In the genomic region with DNA sequence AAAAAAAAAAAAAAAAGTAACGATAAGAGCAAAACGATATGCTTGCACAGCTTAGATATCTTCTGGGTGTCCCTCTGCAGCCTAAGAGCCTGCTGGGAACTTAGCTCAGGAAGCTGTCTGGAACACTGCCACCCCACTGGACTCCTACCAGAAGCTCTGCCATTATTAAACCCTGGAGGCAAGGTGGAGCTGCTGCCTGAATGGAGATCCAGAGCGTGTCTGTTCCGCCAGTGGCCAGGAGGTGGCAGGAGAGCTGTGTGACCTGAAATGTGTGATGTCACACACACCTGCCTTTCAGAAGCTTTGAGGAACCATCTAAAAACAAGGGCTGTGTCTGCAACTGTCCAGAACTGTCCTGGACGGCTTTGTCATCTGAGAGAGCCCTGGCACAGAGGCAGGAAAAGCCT, we compare ENCODE assay signal across 9 mouse cellular contexts. TPM values are rescaled to one million over a fixed set of nuclear protein-coding genes. Genes with fewer than 3 reads are reported as not detected.
DNase-seq lines count a peak whose midpoint lies in the region; ATAC-seq and TF ChIP-seq lines count a peak whose summit lies in the region.
"Had no signal": no experiment of that assay in that cellular context is flagged by ENCODE, and none has a peak within 500 bp of the region (broad histone marks: within the 10 kb centered on the region; RNA-seq: fewer than 3 reads in every experiment).

No protein-coding gene starts in this region.

- H3K4me1 ChIP-seq in bone marrow, adult 2 months (ENCODE audit: control insufficient read depth, insufficient read depth, low read length) = no peaks in the 10 kb centered on the region
- peaks cover 4% of the 10 kb centered on the region for H3K4me1 ChIP-seq in heart, embryonic 15.5 days (replicated peaks)
- no peaks in the 10 kb centered on the region for H3K4me1 ChIP-seq in liver, embryonic 14.5 days (replicated peaks; ENCODE audit: control insufficient read depth in 2 of 2, insufficient read depth in 2 of 2, low read length in 1 of 2)
- H3K4me1 ChIP-seq in neural tube, embryonic 13.5 days (replicated peaks) = peaks cover 6% of the 10 kb centered on the region
- H3K4me1 ChIP-seq: embryonic facial prominence, embryonic 12.5 days had no signal

- TF ChIP-seq CTCF in bone marrow, adult 2 months (IDR thresholded peaks at IDR 0.05; ENCODE audit: control insufficient read depth, insufficient read depth, low read length) = peak; percentile 92
- peak; percentile 90 for TF ChIP-seq CTCF in liver, embryonic 14.5 days (IDR thresholded peaks at IDR 0.05; ENCODE audit: low read depth)

- no peak overlapping the region for H3K4me3 ChIP-seq in bone marrow, adult 2 months (replicated peaks; ENCODE audit: control insufficient read depth, low read depth, low read length)
- H3K4me3 ChIP-seq in heart, embryonic 15.5 days = no peak overlapping the region
- H3K4me3 ChIP-seq in liver, embryonic 14.5 days (ENCODE audit: insufficient read depth in 1 of 2, low read depth in 2 of 2, low read length in 2 of 2) = no peak overlapping the region
- H3K4me3 ChIP-seq in neural tube, embryonic 13.5 days = no peak overlapping the region
- H3K4me3 ChIP-seq: embryonic facial prominence, embryonic 12.5 days had no signal

- WGBS in bone marrow, adult 2 months = 30% methylated on average over 5 of the region's 5 CpGs
- WGBS in heart, embryonic 15.5 days = 25% methylated on average over 5 of the region's 5 CpGs
- 33% methylated on average over 5 of the region's 5 CpGs for WGBS in liver, embryonic 14.5 days (ENCODE audit: insufficient replicate concordance)
- WGBS in neural tube, embryonic 13.5 days = 39% methylated on average over 5 of the region's 5 CpGs

- no peaks in the 10 kb centered on the region for H3K9me3 ChIP-seq in heart, embryonic 15.5 days (replicated peaks)
- H3K9me3 ChIP-seq in liver, embryonic 14.5 days (ENCODE audit: control insufficient read depth, low read length) = no peaks in the 10 kb centered on the region
- H3K9me3 ChIP-seq in neural tube, embryonic 13.5 days = no peaks in the 10 kb centered on the region
- H3K9me3 ChIP-seq: embryonic facial prominence, embryonic 12.5 days had no signal

- TF ChIP-seq POLR2A in bone marrow, adult 2 months (IDR thresholded peaks at IDR 0.05; ENCODE audit: borderline replicate concordance, control insufficient read depth, low read depth, low read length) = no peak

- no peaks in the 10 kb centered on the region for H3K36me3 ChIP-seq in heart, embryonic 15.5 days
- H3K36me3 ChIP-seq in liver, embryonic 14.5 days (replicated peaks; ENCODE audit: control insufficient read depth, insufficient read depth, low read depth) = no peaks in the 10 kb centered on the region
- H3K36me3 ChIP-seq in neural tube, embryonic 13.5 days = no peaks in the 10 kb centered on the region

- H3K9ac ChIP-seq in heart, embryonic 15.5 days = no peak overlapping the region
- no peak overlapping the region for H3K9ac ChIP-seq in liver, embryonic 14.5 days (replicated peaks)
- no peak overlapping the region for H3K9ac ChIP-seq in neural tube, embryonic 13.5 days
- H3K9ac ChIP-seq: embryonic facial prominence, embryonic 12.5 days had no signal

- no peak overlapping the region; the same call in 1 of the 2 replicates for H3K27ac ChIP-seq in bone marrow, adult 2 months (ENCODE audit: control insufficient read depth, insufficient read depth, low read depth, low read length, poor library complexity)
- H3K27ac ChIP-seq in heart, embryonic 15.5 days = no peak overlapping the region
- H3K27ac ChIP-seq in liver, embryonic 14.5 days = no peak overlapping the region
- no peak overlapping the region for H3K27ac ChIP-seq in neural tube, embryonic 13.5 days (replicated peaks)
- H3K27ac ChIP-seq: embryonic facial prominence, embryonic 12.5 days had no signal

- no peak overlapping the region for H3K4me2 ChIP-seq in heart, embryonic 15.5 days
- H3K4me2 ChIP-seq in liver, embryonic 14.5 days (ENCODE audit: low read depth) = no peak overlapping the region
- no peak overlapping the region for H3K4me2 ChIP-seq in neural tube, embryonic 13.5 days
- H3K4me2 ChIP-seq: embryonic facial prominence, embryonic 12.5 days had no signal

- H3K27me3 ChIP-seq in heart, embryonic 15.5 days = no peaks in the 10 kb centered on the region
- no peaks in the 10 kb centered on the region for H3K27me3 ChIP-seq in liver, embryonic 14.5 days (ENCODE audit: control insufficient read depth, insufficient read depth, low read length)
- H3K27me3 ChIP-seq in neural tube, embryonic 13.5 days = no peaks in the 10 kb centered on the region
- H3K27me3 ChIP-seq: embryonic facial prominence, embryonic 12.5 days had no signal

- no peak for TF ChIP-seq EP300 in liver, embryonic 14.5 days (IDR thresholded peaks at IDR 0.05; ENCODE audit: low read depth)

- DNase-seq in CD4-positive helper T cell, adult 2 months (ENCODE audit: low read depth, low spot score) = peak; percentile 74
- DNase-seq in fat pad, adult 2 months (ENCODE audit: extremely low read depth, low read depth, low spot score) = peak; percentile 47
- peak; percentile 93 to 96 for DNase-seq in kidney, postnatal 25 days
- DNase-seq in liver, embryonic 14.5 days (ENCODE audit: low read depth in 3 of 3, low spot score in 3 of 3) = peak; percentile 26 to 42 (median 39)
- DNase-seq in telencephalon, adult 2 months (ENCODE audit: low read depth, low spot score) = peak; percentile 33

- peak; percentile 66 for ATAC-seq in heart, embryonic 15.5 days (replicated peaks; ENCODE audit: insufficient number of reproducible peaks, insufficient read depth, low FRiP score, low read depth)
- ATAC-seq in liver, embryonic 14.5 days (ENCODE audit: insufficient read depth) = peak; percentile 35; the same call in 1 of the 2 replicates
- peak; percentile 64 for ATAC-seq in neural tube, embryonic 13.5 days (ENCODE audit: low read depth)

RNA-seq across cellular contexts. Expression of a gene that starts 13.6 kb away (rescaled TPM):
- 3.0 and 5.2 TPM in 2 replicates for polyA plus RNA-seq in bone marrow, adult 2 months (2011; ENCODE audit: insufficient read depth, insufficient read length, low replicate concordance, missing spikeins)
- polyA plus RNA-seq in heart, embryonic 15.5 days (2015; fragmentation: Nextera tagmentation; extraction: Ambion mirVana) = 28.9 and 30.8 TPM in 2 replicates
- polyA plus RNA-seq in liver, embryonic 14.5 days (2012; rRNA removed) = 5.4 and 6.9 TPM in 2 replicates
- polyA plus RNA-seq in liver, embryonic 14.5 days (2014; fragmentation: Nextera tagmentation; extraction: Ambion mirVana) = 14.7 and 17.6 TPM in 2 replicates
- polyA plus RNA-seq in neural tube, embryonic 13.5 days (2015; fragmentation: Nextera tagmentation; extraction: Ambion mirVana) = 33.1 and 34.9 TPM in 2 replicates

Comparison
In these comparisons a context has a peak if more than half of its experiments do, and no peak if none do; other contexts are left out.
1. DNase-seq: peak in every context shown above with its lines; median percentile 94 in kidney, postnatal 25 days; 74 in CD4-positive helper T cell, adult 2 months; 47 in fat pad, adult 2 months; 39 in liver, embryonic 14.5 days; 33 in telencephalon, adult 2 months.